Mouse (Mus musculus) retina, embryonic 14.5 days (tissue): ENCODE data around the gene 1700042G07Rik.

ENCODE experiments used
- DNase-seq: peaks from one replicate; pipeline ENCODE4 v3.0.0-alpha.2; 2015; ENCODE audit warnings: low spot score

Gene 1700042G07Rik

GRCm38 (mm10) chr4:116162142-116162541 is 11.0 kb upstream of the 1700042G07Rik start:
- no peak for DNase-seq

GRCm38 (mm10) chr4:116164759-116165554 is 8.2 kb upstream of the 1700042G07Rik start:
- DNase-seq = no peak

- no peak for DNase-seq
Observed at GRCm38 (mm10) chr4:116165708-116166407, 7.3 kb upstream of the 1700042G07Rik start.

GRCm38 (mm10) chr4:116167404-116167803 is 5.8 kb upstream of the 1700042G07Rik start, which contains the start of gene Tspan1:
TSS of gene Tspan1 (minus strand) at chr4:116167601.
- no peak for DNase-seq

GRCm38 (mm10) chr4:116168617-116169352 is 4.4 kb upstream of the 1700042G07Rik start:
- DNase-seq = peak; percentile 88

DNA sequence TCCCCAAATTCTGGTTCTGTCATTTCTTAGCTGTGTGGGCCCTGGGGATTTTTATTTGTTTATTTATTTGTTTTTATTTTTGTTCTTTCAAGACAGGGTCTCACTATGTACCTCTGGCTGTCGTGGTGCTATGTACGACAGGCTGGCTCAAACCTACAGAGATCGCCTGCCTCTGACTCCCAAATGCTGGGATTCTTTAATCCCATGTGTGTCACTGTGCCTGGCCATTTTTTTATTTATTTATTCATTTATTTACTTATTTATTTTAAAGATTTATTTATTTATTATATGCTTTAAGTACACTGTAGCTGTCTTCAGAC is 3.9 kb upstream of the 1700042G07Rik start:
- DNase-seq = no peak

- no peak for DNase-seq
Observed at GRCm38 (mm10) chr4:116173752-116174151, 580 bp downstream of the 1700042G07Rik start.

- peak; percentile 57 for DNase-seq
Observed at GRCm38 (mm10) chr4:116174466-116175116, 1.4 kb downstream of the 1700042G07Rik start.

- DNase-seq = no peak
Observed at GRCm38 (mm10) chr4:116175136-116175535, 2.0 kb downstream of the 1700042G07Rik start.

DNA sequence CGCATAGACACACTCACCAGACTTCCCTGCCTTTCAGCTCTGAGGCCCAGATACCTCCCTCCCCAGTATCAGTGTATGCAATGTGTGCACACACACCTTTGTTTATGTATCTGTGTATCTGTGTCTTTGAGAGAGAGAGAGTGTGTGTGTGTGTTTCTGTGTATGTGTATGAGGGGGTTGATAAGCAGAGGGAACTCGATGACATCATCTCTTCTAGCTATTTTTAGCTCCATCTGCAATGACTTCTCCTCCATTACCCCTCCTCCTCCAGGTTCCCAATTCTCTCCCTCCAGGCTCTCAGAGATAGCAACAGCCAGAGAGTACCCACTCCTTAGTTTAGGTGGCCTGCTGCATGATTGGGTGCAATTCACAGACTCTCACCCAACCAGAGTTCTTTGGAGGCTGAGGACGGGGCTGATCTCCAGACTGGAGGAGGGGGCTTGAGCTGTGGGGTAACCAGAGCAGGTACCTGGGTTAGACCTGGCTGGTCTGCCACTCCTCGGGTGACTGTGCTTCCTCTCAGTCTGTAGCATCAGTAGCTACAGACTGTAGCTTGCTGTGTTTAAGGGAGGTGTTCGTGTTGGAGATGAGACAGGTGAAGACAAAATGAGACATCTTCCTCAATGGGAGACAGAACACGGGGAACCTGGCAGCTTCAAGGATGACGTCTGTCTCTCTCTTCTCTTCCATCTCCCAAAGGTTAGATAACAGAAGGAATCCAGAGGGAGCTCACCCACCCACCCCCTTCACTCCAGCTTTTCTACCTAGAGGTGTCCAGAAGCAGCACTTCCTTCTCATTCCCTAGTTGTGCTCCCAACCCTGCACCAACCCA is 2.8 kb downstream of the 1700042G07Rik start:
- no peak for DNase-seq

DNA sequence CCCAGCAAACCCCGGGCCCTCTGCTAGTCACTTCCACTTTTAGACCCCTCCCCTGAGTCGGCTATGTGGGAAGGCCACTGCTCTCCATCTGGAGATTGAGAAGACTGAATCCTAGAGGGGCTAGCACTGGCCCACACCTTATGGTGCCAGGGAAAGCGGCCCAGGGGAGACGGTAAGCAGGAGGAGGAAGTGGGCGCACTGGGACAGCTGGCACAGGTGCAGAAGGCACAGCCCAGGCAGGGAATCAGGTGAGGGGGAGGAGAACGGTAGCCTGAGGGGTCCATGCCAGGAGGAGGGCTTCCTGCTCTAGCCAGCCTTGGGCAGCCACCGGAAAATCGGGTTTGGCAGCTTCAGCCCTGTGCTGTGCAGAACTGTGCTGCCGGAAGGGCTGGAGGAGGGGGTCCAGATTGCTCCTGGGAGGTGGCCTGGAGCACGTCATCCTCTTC is 3.4 kb downstream of the 1700042G07Rik start:
- peak; percentile 89 for DNase-seq

GRCm38 (mm10) chr4:116177140-116177539 is 4.0 kb downstream of the 1700042G07Rik start:
- peak; percentile 69 for DNase-seq

DNA sequence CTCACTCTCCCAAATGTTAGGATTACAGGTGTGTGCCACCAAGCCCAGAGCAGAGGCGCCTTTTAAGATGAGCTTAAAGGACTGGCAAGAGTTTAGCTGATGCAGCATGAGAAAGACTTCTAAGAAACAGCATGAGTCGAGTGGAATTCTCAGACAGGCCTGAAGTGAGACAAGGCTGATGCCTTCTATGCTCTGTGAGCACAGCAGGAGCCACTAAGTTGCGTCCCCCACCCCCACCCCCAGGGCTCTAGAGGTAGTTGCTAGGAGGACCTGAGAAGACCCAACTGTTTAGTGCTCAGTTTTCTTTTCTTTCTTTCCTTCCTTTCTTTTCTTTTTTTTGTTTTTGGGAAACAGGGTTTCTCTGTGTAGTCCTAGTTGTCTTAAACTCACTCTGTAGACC is 8.9 kb downstream of the 1700042G07Rik start:
- no peak for DNase-seq

GRCm38 (mm10) chr4:116182745-116183144 is 9.6 kb downstream of the 1700042G07Rik start:
- DNase-seq = no peak

- DNase-seq = no peak
Observed at GRCm38 (mm10) chr4:116185083-116185482, 11.9 kb downstream of the 1700042G07Rik start.

- no peak for DNase-seq
Observed at GRCm38 (mm10) chr4:116192286-116192835, 19.2 kb downstream of the 1700042G07Rik start.

GRCm38 (mm10) chr4:116193583-116194383 is 20.6 kb downstream of the 1700042G07Rik start:
- DNase-seq = no peak

DNA sequence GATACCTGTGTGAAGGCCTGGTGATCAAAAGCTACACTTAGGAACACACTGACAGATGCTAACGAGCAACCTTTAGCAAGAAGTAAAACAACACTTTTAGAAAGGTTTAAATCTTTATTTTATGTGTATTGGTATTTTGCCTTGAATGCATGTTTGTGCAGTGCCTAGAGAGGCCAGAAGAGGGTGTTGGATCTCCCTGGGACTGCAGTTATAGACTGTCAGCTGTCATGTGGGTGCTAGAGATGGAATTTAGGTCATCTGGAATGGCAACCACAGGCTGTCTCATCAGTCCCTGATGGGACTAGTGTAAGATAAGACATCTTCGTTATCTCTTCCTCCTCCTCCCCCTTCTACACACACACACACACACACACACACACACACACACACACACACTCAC is 25.2 kb downstream of the 1700042G07Rik start:
- DNase-seq = peak; percentile 56

DNA sequence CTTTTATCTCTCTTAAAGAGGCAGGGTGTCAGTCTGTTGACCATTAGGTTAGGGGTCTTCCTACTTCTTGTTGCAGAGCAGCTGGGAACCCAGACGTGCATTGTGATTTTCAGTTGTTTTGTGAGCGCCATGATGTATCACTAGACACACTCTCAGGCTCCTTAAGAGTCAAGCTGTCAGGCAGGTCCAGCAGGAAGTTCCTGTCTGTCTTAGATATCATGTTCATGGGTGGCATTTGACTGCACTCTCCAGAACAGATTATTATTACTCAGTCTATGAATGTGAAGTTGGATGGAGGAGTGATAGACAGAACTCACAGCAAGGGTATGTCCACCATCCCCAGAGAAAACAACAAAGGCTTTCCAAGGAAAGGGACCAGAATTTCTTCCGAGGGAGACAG is 31.2 kb downstream of the 1700042G07Rik start:
- DNase-seq = no peak

GRCm38 (mm10) chr4:116206531-116206930 is 33.4 kb downstream of the 1700042G07Rik start:
- DNase-seq = no peak
